Mouse (Mus musculus): ENCODE data around the gene Hoxa10.

DNA sequence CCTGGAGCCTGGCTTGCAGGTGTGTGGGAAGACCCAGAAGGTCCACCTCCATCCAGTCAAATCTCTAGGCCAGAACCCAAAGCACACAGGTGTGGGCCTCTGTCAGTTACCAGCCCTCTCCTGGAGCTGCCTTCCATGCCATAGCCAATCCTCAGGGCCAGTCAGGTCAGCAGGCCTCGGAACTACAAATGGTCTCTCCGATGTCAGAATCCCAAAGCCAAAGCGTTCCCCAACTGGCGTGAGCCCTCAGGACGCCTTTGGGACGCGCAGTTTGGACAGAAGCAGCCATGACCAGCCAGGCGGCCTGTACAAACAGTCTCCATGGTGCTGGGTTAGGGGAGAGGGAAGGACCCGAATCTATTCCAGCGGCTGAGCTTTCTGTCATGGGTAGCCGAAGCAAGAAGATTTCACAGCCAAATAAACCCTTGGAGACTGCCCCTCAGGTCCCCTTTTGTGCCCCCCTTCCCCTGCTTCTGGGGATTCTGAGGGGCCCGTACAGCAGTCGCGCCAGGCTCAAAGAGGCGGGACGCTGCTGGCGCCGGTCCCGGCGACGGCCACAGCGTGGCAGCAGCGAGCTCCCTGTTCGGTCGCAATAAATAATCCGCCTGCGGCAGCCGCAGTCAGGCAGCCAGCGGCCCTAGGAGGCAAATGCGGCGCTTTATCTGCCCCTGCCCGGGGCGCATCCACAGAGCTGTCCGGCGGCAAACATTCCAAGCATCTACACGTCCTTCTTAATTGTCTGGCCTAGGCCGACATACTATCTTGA is 29.3 kb downstream of the Hoxa10 start:
- peak; percentile 75 for TF ChIP-seq CTCF (IDR thresholded peaks at IDR 0.05; ENCODE audit: low read depth)
- TF ChIP-seq EP300 (IDR thresholded peaks at IDR 0.05; ENCODE audit: low read depth), result no peak

Measured in liver, postnatal 0 days (tissue).